Mouse (Mus musculus): ENCODE results near the gene Trcg1. TPM values are rescaled to one million over a fixed set of nuclear protein-coding genes. Genes with fewer than 3 reads are reported as not detected.

The Trcg1 gene
- polyA plus RNA-seq, 2 experiments = not detected

DNA sequence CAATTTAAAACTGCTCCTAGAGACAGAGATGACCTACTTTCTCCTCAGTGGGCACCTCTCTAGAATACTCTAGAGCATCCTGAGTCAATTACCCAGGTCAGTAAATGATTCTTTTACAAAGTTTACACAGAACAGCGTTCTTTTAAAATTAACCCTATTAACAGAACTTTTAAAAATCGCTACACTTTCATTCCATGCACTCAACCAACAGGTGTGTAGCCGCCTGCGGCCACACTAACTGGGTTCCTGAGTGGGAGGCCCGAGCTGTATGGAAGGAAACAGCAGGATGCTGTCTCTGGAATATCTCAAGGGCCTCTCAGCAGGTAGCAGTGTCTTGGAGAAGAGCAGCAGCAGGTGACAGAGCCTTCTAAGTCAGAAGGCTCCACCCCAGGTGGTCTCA lies 9.2 kb upstream of the Trcg1 start:
- peaks cover 0 to 16% of the 10 kb centered on the region in 2 experiments; a peak in 3 of 4 replicates for H3K4me1 ChIP-seq (replicated peaks; ENCODE audit: control insufficient read depth in 2 of 2, insufficient read depth in 2 of 2, low read length in 1 of 2)
- DNase-seq (ENCODE audit: low read depth in 3 of 3, low spot score in 3 of 3) (no peak), ATAC-seq (ENCODE audit: insufficient read depth) (no peak)
- H3K9me3 ChIP-seq (ENCODE audit: control insufficient read depth, low read length) = no peaks in the 10 kb centered on the region
- 62% methylated on average over 5 of the region's 5 CpGs for WGBS (ENCODE audit: insufficient replicate concordance)
- H3K9ac ChIP-seq (replicated peaks) = no peak overlapping the region
- no peak overlapping the region for H3K4me2 ChIP-seq (ENCODE audit: low read depth)
- TF ChIP-seq EP300 (IDR thresholded peaks at IDR 0.05; ENCODE audit: low read depth) (no peak), CTCF (IDR thresholded peaks at IDR 0.05; ENCODE audit: low read depth) (no peak)
- no peaks in the 10 kb centered on the region for H3K36me3 ChIP-seq (replicated peaks; ENCODE audit: control insufficient read depth, insufficient read depth, low read depth)
- no peak overlapping the region for H3K4me3 ChIP-seq (ENCODE audit: insufficient read depth in 1 of 2, low read depth in 2 of 2, low read length in 2 of 2)
- no peak overlapping the region for H3K27ac ChIP-seq
- no peaks in the 10 kb centered on the region for H3K27me3 ChIP-seq (ENCODE audit: control insufficient read depth, insufficient read depth, low read length)

DNA sequence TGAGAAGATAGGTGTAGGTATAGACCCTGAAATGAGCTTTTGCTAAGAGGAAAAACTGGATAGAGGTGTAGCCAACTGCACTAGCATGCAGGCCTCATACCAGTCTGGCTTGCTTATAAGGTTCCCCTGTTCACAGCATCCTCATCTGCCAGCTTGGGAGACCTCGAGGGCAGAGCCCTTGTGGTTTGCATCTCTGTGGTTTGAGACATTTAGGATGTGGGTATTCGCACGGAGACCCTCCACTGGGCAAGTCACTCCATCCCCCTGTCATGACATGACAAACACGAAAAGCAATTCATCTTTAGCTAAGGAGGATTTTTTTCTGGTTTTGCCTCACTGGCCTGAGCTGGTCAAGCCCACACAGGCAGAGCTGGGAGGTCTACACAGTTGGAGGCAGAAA lies 8.2 kb upstream of the Trcg1 start:
- ATAC-seq (ENCODE audit: insufficient read depth) (no peak), DNase-seq (ENCODE audit: low read depth in 3 of 3, low spot score in 3 of 3) (no peak)
- no peak for TF ChIP-seq CTCF (IDR thresholded peaks at IDR 0.05; ENCODE audit: low read depth)
- no peak for TF ChIP-seq EP300 (IDR thresholded peaks at IDR 0.05; ENCODE audit: low read depth)
- Histone ChIP-seq H3K9me3 (ENCODE audit: control insufficient read depth, low read length) (no peaks in the 10 kb centered on the region), H3K36me3 (replicated peaks; ENCODE audit: control insufficient read depth, insufficient read depth, low read depth) (no peaks in the 10 kb centered on the region), H3K4me1 (replicated peaks; ENCODE audit: control insufficient read depth in 2 of 2, insufficient read depth in 2 of 2, low read length in 1 of 2) (peaks cover 7 to 25% of the 10 kb centered on the region in 2 experiments), H3K4me2 (ENCODE audit: low read depth) (no peak overlapping the region), H3K9ac (replicated peaks) (no peak overlapping the region), H3K4me3 (ENCODE audit: insufficient read depth in 1 of 2, low read depth in 2 of 2, low read length in 2 of 2) (no peak overlapping the region), H3K27me3 (ENCODE audit: control insufficient read depth, insufficient read depth, low read length) (no peaks in the 10 kb centered on the region), H3K27ac (no peak overlapping the region)
- 18% methylated on average over 4 of the region's 4 CpGs for WGBS (ENCODE audit: insufficient replicate concordance)

DNA sequence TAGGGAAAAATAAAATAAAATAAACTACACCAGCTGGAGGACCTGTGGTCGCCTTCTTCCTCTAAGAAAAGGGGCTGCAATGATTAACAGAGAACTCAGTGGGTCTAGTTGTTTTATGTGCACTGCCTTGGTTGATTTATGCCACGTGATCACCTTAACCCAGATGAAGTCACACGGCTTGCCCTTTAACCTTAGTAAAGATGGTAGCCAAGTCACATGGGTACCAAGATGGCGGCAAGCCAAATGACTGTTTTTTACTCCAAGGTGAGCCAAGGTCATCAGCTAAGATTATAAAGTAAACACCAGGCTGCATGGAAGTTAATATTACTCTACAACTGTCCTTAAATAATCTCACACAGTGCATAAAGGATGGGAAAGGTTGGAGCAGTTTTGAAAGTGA lies 6.6 kb upstream of the Trcg1 start:
- Histone ChIP-seq H3K9me3 (ENCODE audit: control insufficient read depth, low read length) (no peaks in the 10 kb centered on the region), H3K4me3 (ENCODE audit: insufficient read depth in 1 of 2, low read depth in 2 of 2, low read length in 2 of 2) (no peak overlapping the region), H3K9ac (replicated peaks) (no peak overlapping the region), H3K36me3 (replicated peaks; ENCODE audit: control insufficient read depth, insufficient read depth, low read depth) (no peaks in the 10 kb centered on the region), H3K27ac (no peak overlapping the region), H3K4me1 (replicated peaks; ENCODE audit: control insufficient read depth in 2 of 2, insufficient read depth in 2 of 2, low read length in 1 of 2) (peaks cover 15 to 34% of the 10 kb centered on the region in 2 experiments), H3K27me3 (ENCODE audit: control insufficient read depth, insufficient read depth, low read length) (no peaks in the 10 kb centered on the region), H3K4me2 (ENCODE audit: low read depth) (no peak overlapping the region)
- 64% methylated on average over 4 of the region's 4 CpGs for WGBS (ENCODE audit: insufficient replicate concordance)
- TF ChIP-seq CTCF (IDR thresholded peaks at IDR 0.05; ENCODE audit: low read depth) (no peak), EP300 (IDR thresholded peaks at IDR 0.05; ENCODE audit: low read depth) (no peak)
- no peak for DNase-seq (ENCODE audit: low read depth in 3 of 3, low spot score in 3 of 3)
- ATAC-seq (ENCODE audit: insufficient read depth) = no peak

DNA sequence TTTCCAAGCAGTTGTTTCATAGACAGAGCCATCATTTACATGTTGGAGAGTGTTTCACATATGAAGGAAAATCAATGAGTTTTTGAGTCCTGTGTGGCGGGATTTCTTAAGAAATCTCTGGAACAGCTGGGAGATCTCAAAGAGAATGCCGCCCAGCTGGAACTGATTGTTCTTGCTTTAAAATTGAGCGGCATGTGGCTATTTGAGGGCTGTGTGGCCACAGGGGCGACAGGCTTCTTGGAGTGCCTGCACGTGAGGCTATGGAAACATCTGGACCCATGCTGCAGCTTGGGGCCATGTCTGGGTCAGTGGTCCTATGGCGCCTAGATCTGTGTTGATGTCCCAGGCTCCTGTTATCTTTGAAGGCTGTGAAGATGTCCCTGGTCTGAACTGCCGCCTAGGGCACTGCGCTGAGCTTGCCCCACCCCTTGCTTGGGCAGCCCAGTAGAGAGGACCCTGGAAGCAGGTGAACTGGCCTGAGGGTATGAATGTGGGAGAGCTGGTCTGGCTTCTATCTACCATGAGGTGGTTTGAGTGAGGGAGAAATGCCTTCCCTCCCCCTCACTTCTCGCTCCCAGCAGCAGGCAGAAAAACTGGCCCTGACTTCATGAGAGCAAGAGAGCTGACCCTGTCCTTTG lies 6.1 kb upstream of the Trcg1 start:
- H3K4me1 ChIP-seq (replicated peaks; ENCODE audit: control insufficient read depth in 2 of 2, insufficient read depth in 2 of 2, low read length in 1 of 2) = peaks cover 15 to 34% of the 10 kb centered on the region in 2 experiments
- H3K9ac ChIP-seq (replicated peaks) = no peak overlapping the region
- no peak for DNase-seq (ENCODE audit: low read depth in 3 of 3, low spot score in 3 of 3)

DNA sequence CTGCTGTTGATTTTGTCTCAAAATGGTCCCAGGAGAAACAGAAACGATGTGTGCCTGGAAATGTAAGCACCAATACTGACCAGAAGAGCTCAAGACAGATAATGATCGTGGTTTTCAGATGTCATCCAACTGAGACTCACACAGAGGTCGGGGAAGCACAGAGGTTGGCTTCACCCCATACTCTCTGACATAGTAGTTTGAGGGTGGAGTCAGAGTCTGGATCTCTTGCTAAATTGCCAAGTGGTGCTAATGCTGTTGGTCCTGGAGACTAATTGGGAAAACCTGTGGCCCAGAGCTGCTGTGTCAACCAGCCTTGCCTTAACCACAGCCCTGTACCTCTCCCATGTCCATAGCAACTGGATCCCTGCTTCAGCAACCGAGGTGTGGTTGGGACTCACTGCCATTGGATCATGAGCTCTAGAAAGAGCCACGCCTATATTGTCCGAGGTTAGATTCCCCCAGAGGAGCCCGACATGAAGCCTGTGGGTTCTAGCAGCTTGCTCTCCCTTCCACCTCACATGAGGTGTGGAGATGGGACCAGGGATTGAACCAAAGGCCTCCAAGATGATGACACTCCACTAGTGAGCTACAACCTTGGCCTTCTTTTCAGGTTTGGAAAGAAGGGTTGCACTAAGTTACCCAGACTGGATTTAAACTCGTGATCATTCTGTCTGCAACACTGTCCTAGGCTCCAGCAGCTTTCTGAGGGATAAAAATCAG lies 4.7 kb upstream of the Trcg1 start:
- no peak for DNase-seq (ENCODE audit: low read depth in 3 of 3, low spot score in 3 of 3)
- H3K36me3 ChIP-seq (replicated peaks; ENCODE audit: control insufficient read depth, insufficient read depth, low read depth) = no peaks in the 10 kb centered on the region
- WGBS (ENCODE audit: insufficient replicate concordance) = 41% methylated on average over 8 of the region's 8 CpGs

More for the DNA sequence above, 6.1 kb upstream of the Trcg1 start:
- TF ChIP-seq EP300 (IDR thresholded peaks at IDR 0.05; ENCODE audit: low read depth) (no peak), CTCF (IDR thresholded peaks at IDR 0.05; ENCODE audit: low read depth) (no peak)
- Histone ChIP-seq H3K27ac (no peak overlapping the region), H3K36me3 (replicated peaks; ENCODE audit: control insufficient read depth, insufficient read depth, low read depth) (no peaks in the 10 kb centered on the region), H3K9me3 (ENCODE audit: control insufficient read depth, low read length) (no peaks in the 10 kb centered on the region), H3K4me2 (ENCODE audit: low read depth) (no peak overlapping the region), H3K4me3 (ENCODE audit: insufficient read depth in 1 of 2, low read depth in 2 of 2, low read length in 2 of 2) (no peak overlapping the region), H3K27me3 (ENCODE audit: control insufficient read depth, insufficient read depth, low read length) (no peaks in the 10 kb centered on the region)
- no peak for ATAC-seq (ENCODE audit: insufficient read depth)
- WGBS (ENCODE audit: insufficient replicate concordance) = 63% methylated on average over 9 of the region's 9 CpGs

More for the DNA sequence above, 4.7 kb upstream of the Trcg1 start:
- ATAC-seq (ENCODE audit: insufficient read depth) = no peak
- no peak overlapping the region for H3K4me3 ChIP-seq (ENCODE audit: insufficient read depth in 1 of 2, low read depth in 2 of 2, low read length in 2 of 2)
- H3K4me1 ChIP-seq (replicated peaks; ENCODE audit: control insufficient read depth in 2 of 2, insufficient read depth in 2 of 2, low read length in 1 of 2) = peaks cover 15 to 26% of the 10 kb centered on the region in 2 experiments
- no peak overlapping the region for H3K9ac ChIP-seq (replicated peaks)
- no peaks in the 10 kb centered on the region for H3K9me3 ChIP-seq (ENCODE audit: control insufficient read depth, low read length)
- no peak overlapping the region for H3K4me2 ChIP-seq (ENCODE audit: low read depth)
- H3K27me3 ChIP-seq (ENCODE audit: control insufficient read depth, insufficient read depth, low read length) = no peaks in the 10 kb centered on the region
- TF ChIP-seq CTCF (IDR thresholded peaks at IDR 0.05; ENCODE audit: low read depth) (no peak), EP300 (IDR thresholded peaks at IDR 0.05; ENCODE audit: low read depth) (no peak)
- H3K27ac ChIP-seq = no peak overlapping the region
